Mouse (Mus musculus) gastrocnemius, adult 8-10 months (tissue): ENCODE data around the gene Serpina3a. TPM values are rescaled to one million over a fixed set of nuclear protein-coding genes. Genes with fewer than 3 reads are reported as not detected.
"Not testable (repeated sequence)": the region's sequence is repeated elsewhere in the genome, so short reads cannot be mapped to it uniquely, and the experiment has no call there.

Experiments used
- DNase-seq, 2 experiments: peaks; one replicate each; pipeline ENCODE4 v3.0.0; 2022; ENCODE audit warnings: low spot score in 2 of 2
- total RNA-seq, 4 experiments: library from RNA; stranded (reverse); gene quantifications; 2 replicates each; pipeline ENCODE4 v1.2.4; 2022

The Serpina3a gene
- not detected for total RNA-seq

GRCm38 (mm10) chr12:104112333-104112732 is at the start of gene Serpina3a:
Gene Serpina3a (plus strand): TSS chr12:104112724.
- not testable (repeated sequence) for DNase-seq

- no peak for DNase-seq
These were observed 48.0 kb upstream of the Serpina3a start for GRCm38 (mm10) chr12:104064532-104064931.

GRCm38 (mm10) chr12:104064996-104065395 is 47.5 kb upstream of the Serpina3a start:
- no peak for DNase-seq

- DNase-seq: no peak
These were observed 46.3 kb upstream of the Serpina3a start for GRCm38 (mm10) chr12:104066241-104066640.

GRCm38 (mm10) chr12:104067549-104067948 is 45.0 kb upstream of the Serpina3a start:
- peak in 1 of 2 experiments; percentile 18 for DNase-seq

- DNase-seq: peak; percentile 31 to 36
These were observed 42.9 kb upstream of the Serpina3a start for GRCm38 (mm10) chr12:104069620-104070019.

GRCm38 (mm10) chr12:104071708-104072107 is 40.8 kb upstream of the Serpina3a start:
- DNase-seq: no peak

GRCm38 (mm10) chr12:104072286-104072685 is 40.2 kb upstream of the Serpina3a start:
- no peak for DNase-seq

GRCm38 (mm10) chr12:104090119-104090518 is 22.4 kb upstream of the Serpina3a start:
- DNase-seq: no peak

- no peak for DNase-seq
These were observed 21.2 kb upstream of the Serpina3a start for GRCm38 (mm10) chr12:104091303-104091702.

- DNase-seq: no peak
These were observed 11.8 kb upstream of the Serpina3a start, which contains the start of gene Serpina5 for GRCm38 (mm10) chr12:104100768-104101167. Gene Serpina5 (plus strand): TSS chr12:104101113.

- no peak for DNase-seq
These were observed 6.7 kb upstream of the Serpina3a start for GRCm38 (mm10) chr12:104105847-104106246.

GRCm38 (mm10) chr12:104106919-104107318 is 5.6 kb upstream of the Serpina3a start:
- no peak for DNase-seq

- DNase-seq: no peak
These were observed 4.0 kb upstream of the Serpina3a start for GRCm38 (mm10) chr12:104108507-104108906.

- no peak for DNase-seq
These were observed 2.5 kb downstream of the Serpina3a start for GRCm38 (mm10) chr12:104114921-104115579.

GRCm38 (mm10) chr12:104123097-104123496 is 10.6 kb downstream of the Serpina3a start:
- DNase-seq: no peak

GRCm38 (mm10) chr12:104123996-104124395 is 11.5 kb downstream of the Serpina3a start:
- DNase-seq: no peak

GRCm38 (mm10) chr12:104125021-104125560 is 12.6 kb downstream of the Serpina3a start:
- no peak for DNase-seq

GRCm38 (mm10) chr12:104127696-104128095 is 15.2 kb downstream of the Serpina3a start, which contains the start of gene Serpina3b:
Gene Serpina3b (plus strand): TSS chr12:104127996.
- DNase-seq: no peak

- DNase-seq: no peak
These were observed 18.5 kb downstream of the Serpina3a start for GRCm38 (mm10) chr12:104131041-104131440.

- no peak for DNase-seq
These were observed 25.7 kb downstream of the Serpina3a start for GRCm38 (mm10) chr12:104138216-104138615.

GRCm38 (mm10) chr12:104140543-104141103 is 28.1 kb downstream of the Serpina3a start:
- DNase-seq: no peak

GRCm38 (mm10) chr12:104141506-104141905 is 29.0 kb downstream of the Serpina3a start:
- no peak for DNase-seq
